ENCODE assay signal across 10 mouse cellular contexts in the genomic region with DNA sequence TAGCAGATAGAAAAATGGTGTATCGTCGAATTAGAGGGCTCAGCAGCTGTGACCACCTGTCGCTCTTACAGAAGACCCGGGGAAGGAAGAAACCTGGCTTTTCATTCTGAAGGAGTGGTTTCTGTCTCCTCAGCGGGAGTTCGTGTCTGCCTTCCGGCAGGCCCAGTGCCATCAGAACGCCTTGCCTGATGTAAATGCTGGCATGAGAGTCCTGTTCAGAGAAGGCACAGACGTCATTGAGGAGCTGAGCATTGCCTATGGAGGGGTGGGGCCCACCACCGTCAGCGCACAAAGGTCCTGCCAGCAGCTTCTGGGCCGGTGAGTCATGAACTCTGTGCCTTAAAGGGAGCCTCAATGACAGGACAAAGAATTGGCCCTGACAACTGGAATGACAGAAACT. TPM values are rescaled to one million over a fixed set of nuclear protein-coding genes. Genes with fewer than 3 reads are reported as not detected.
DNase-seq lines count a peak whose midpoint lies in the region; ATAC-seq and TF ChIP-seq lines count a peak whose summit lies in the region.
"Had no signal": no experiment of that assay in that cellular context is flagged by ENCODE, and none has a peak within 500 bp of the region (broad histone marks: within the 10 kb centered on the region; RNA-seq: fewer than 3 reads in every experiment).

No protein-coding gene starts in this region.

- no peaks in the 10 kb centered on the region for H3K9me3 ChIP-seq in intestine, postnatal 0 days (ENCODE audit: control insufficient read depth)
- H3K9me3 ChIP-seq: embryonic facial prominence, embryonic 12.5 days; hindbrain, embryonic 13.5 days; liver, embryonic 15.5 days had no signal

- no peaks in the 10 kb centered on the region for H3K27me3 ChIP-seq in intestine, postnatal 0 days (replicated peaks; ENCODE audit: control insufficient read depth, insufficient read depth, low read length)
- H3K27me3 ChIP-seq: embryonic facial prominence, embryonic 12.5 days; hindbrain, embryonic 13.5 days; liver, embryonic 15.5 days had no signal

- H3K4me1 ChIP-seq in intestine, postnatal 0 days (replicated peaks; ENCODE audit: control insufficient read depth, insufficient read depth, low read length): peaks cover 10% of the 10 kb centered on the region; the same call in 1 of the 2 replicates
- H3K4me1 ChIP-seq: hindbrain, embryonic 13.5 days; liver, embryonic 15.5 days had no signal

- WGBS in intestine, postnatal 0 days: 38% methylated on average over 12 of the region's 12 CpGs

- no peak for TF ChIP-seq CTCF in intestine, postnatal 0 days (IDR thresholded peaks at IDR 0.05; ENCODE audit: low read depth)

- peak; percentile 83 for ATAC-seq in intestine, postnatal 0 days

- peak; percentile 13 to 16 for DNase-seq in thymus, adult 18-20 months
- no peak for DNase-seq in thymus, postnatal 10 days (ENCODE audit: low spot score in 2 of 2)
- peak; percentile 46 to 60 for DNase-seq in adrenal gland, postnatal 36 days
- DNase-seq in embryo, embryonic 9.5 days (ENCODE audit: extremely low spot score): no peak
- no peak for DNase-seq in left cerebral cortex, adult 8-10 months (ENCODE audit: low spot score in 2 of 2)
- DNase-seq in right cerebral cortex, adult 18-20 months: no peak

- no peak overlapping the region for H3K4me2 ChIP-seq in intestine, postnatal 0 days (replicated peaks; ENCODE audit: low read depth)
- H3K4me2 ChIP-seq: embryonic facial prominence, embryonic 12.5 days; hindbrain, embryonic 13.5 days; liver, embryonic 15.5 days had no signal

- H3K4me3 ChIP-seq in intestine, postnatal 0 days (ENCODE audit: low read depth, low read length): no peak overlapping the region
- H3K4me3 ChIP-seq: embryonic facial prominence, embryonic 12.5 days; hindbrain, embryonic 13.5 days; liver, embryonic 15.5 days had no signal

- H3K36me3 ChIP-seq in intestine, postnatal 0 days (ENCODE audit: control insufficient read depth, insufficient read depth): no peaks in the 10 kb centered on the region
- H3K36me3 ChIP-seq: embryonic facial prominence, embryonic 12.5 days; hindbrain, embryonic 13.5 days; liver, embryonic 15.5 days had no signal

- H3K9ac ChIP-seq in intestine, postnatal 0 days (ENCODE audit: low read depth, low read length): no peak overlapping the region
- H3K9ac ChIP-seq: embryonic facial prominence, embryonic 12.5 days; hindbrain, embryonic 13.5 days; liver, embryonic 15.5 days had no signal

- H3K27ac ChIP-seq in intestine, postnatal 0 days (ENCODE audit: low read depth, low read length): peak overlapping the region; percentile 70
- H3K27ac ChIP-seq: embryonic facial prominence, embryonic 12.5 days; hindbrain, embryonic 13.5 days; liver, embryonic 15.5 days had no signal

RNA-seq across cellular contexts. Expression of a gene that starts 26.2 kb away (rescaled TPM):
- total RNA-seq in adrenal gland, postnatal 36 days (2021): under 1 TPM; 0.30 to 0.86 TPM
- polyA plus RNA-seq in intestine, postnatal 0 days (2015; fragmentation: Nextera tagmentation; extraction: Ambion mirVana): 0.07 and 0.10 TPM in 2 replicates
- total RNA-seq in left cerebral cortex, adult 8-10 months (2022): under 1 TPM in 1 of 4 experiments, not detected in 3; 0.09 TPM
- polyA plus RNA-seq: liver, embryonic 15.5 days had no signal

Comparison
In these comparisons a context has a peak if more than half of its experiments do, and no peak if none do; other contexts are left out.
1. DNase-seq: peak in thymus, adult 18-20 months (2 of 2) and adrenal gland, postnatal 36 days (2 of 2); none in thymus, postnatal 10 days (0 of 2), embryo, embryonic 9.5 days (single experiment), left cerebral cortex, adult 8-10 months (0 of 2) and right cerebral cortex, adult 18-20 months (single experiment).